Mouse (Mus musculus): ENCODE results near the gene Acadvl. TPM values are rescaled to one million over a fixed set of nuclear protein-coding genes. Genes with fewer than 3 reads are reported as not detected.

Acadvl gene
- polyA plus RNA-seq (2014; fragmentation: Nextera tagmentation; extraction: Ambion mirVana) = 57.6 and 58.9 TPM in 2 replicates

DNA sequence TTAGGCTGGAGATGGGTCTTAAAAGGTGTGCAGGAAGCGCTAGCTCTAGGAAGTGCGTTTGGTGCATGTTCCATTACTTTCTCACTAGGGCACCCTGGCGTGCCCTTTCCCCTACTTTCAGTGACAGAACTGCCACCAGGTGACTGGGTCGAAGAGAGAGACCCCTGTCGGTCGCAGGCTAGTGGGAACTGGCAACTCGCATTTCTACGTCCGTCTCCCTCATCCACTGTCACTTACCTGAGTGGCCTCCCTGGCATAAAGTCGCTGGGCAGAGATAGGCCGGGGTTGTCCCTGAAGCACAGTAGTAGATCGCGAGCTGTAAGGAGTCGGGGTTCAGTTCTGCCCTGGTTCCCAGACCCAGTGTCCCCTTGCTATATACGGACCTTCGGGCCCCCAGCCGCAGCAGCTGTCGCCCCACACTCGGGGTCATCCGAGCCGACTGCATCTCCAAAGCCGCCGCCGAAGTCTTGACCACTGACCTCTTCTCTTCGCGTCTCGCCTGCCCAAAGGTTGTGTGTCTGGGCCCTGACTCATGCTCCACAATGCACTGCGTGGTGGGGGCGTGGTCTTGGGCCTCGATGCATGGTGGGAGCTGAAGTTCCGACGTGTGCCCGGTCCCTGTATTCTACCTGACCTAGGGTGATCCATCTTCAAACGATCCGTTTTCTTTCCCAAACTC is at the start of gene Acadvl:
TSS of gene Acadvl (minus strand) at position 532 of the 679 bp plus-strand sequence.
- H3K36me3 ChIP-seq (ENCODE audit: insufficient read depth) = peaks cover 41% of the 10 kb centered on the region
- peak; percentile 76 for ATAC-seq (ENCODE audit: insufficient read depth)
- peak; percentile 92 for DNase-seq

GRCm38 (mm10) chr11:70063053-70063452 is 47.8 kb upstream of the Acadvl start:
- 67% methylated on average over 3 of the region's 3 CpGs for WGBS
- Histone ChIP-seq H3K4me1 (ENCODE audit: insufficient read depth) (no peaks in the 10 kb centered on the region), H3K27me3 (ENCODE audit: insufficient read depth, low read length) (no peaks in the 10 kb centered on the region), H3K9me3 (ENCODE audit: low read depth, low read length) (no peaks in the 10 kb centered on the region), H3K4me3 (ENCODE audit: low read depth, low read length) (no peak overlapping the region), H3K27ac (ENCODE audit: low read depth) (no peak overlapping the region), H3K9ac (no peak overlapping the region), H3K36me3 (ENCODE audit: insufficient read depth) (no peaks in the 10 kb centered on the region), H3K4me2 (no peak overlapping the region)
- TF ChIP-seq CTCF (IDR thresholded peaks at IDR 0.05; ENCODE audit: low read depth) = no peak
- DNase-seq = no peak
- no peak for ATAC-seq (ENCODE audit: insufficient read depth)

More for the DNA sequence above, at the start of gene Acadvl:
- Histone ChIP-seq H3K4me3 (ENCODE audit: low read depth, low read length) (peak within 1 kb of the TSS; percentile 54), H3K27me3 (ENCODE audit: insufficient read depth, low read length) (no peaks in the 10 kb centered on the region), H3K27ac (ENCODE audit: low read depth) (peak within 1 kb of the TSS; percentile 48; the same call in 1 of the 2 replicates), H3K9ac (peak within 1 kb of the TSS; percentile 69), H3K4me2 (peak within 1 kb of the TSS; percentile 82), H3K4me1 (ENCODE audit: insufficient read depth) (peaks cover 14% of the 10 kb centered on the region), H3K9me3 (ENCODE audit: low read depth, low read length) (no peaks in the 10 kb centered on the region)
- peak; percentile 62 for TF ChIP-seq CTCF (IDR thresholded peaks at IDR 0.05; ENCODE audit: low read depth)
- WGBS = under 1% methylated on average over 35 of the region's 35 CpGs

DNA sequence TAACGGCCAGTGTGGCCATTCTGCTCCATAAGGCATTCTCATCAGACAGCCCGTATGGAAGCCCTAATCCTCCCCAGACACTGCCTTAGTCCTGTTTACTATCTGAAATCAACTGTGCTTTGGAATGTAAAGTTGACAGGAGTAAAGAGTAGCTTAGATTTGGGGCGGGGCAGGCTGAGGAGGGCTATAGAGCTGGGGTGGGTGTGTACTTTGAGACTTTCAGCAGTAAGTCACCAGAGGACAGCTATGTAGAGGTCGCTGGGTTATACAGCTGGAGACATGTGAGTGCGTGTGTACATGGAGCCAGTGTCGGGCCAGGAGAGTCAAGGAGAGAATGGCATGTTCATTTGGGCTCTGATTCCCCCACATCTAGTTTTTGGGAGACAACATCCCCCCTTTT is 44.7 kb upstream of the Acadvl start:
- no peak for TF ChIP-seq CTCF (IDR thresholded peaks at IDR 0.05; ENCODE audit: low read depth)
- no peak overlapping the region for H3K27ac ChIP-seq (ENCODE audit: low read depth)
- no peak for DNase-seq
- H3K27me3 ChIP-seq (ENCODE audit: insufficient read depth, low read length) = no peaks in the 10 kb centered on the region
- WGBS = 35% methylated on average over 6 of the region's 6 CpGs
- H3K4me2 ChIP-seq = no peak overlapping the region
- no peaks in the 10 kb centered on the region for H3K4me1 ChIP-seq (ENCODE audit: insufficient read depth)
- ATAC-seq (ENCODE audit: insufficient read depth) = no peak
- no peaks in the 10 kb centered on the region for H3K36me3 ChIP-seq (ENCODE audit: insufficient read depth)
- no peak overlapping the region for H3K9ac ChIP-seq
- no peaks in the 10 kb centered on the region for H3K9me3 ChIP-seq (ENCODE audit: low read depth, low read length)
- H3K4me3 ChIP-seq (ENCODE audit: low read depth, low read length) = no peak overlapping the region

DNA sequence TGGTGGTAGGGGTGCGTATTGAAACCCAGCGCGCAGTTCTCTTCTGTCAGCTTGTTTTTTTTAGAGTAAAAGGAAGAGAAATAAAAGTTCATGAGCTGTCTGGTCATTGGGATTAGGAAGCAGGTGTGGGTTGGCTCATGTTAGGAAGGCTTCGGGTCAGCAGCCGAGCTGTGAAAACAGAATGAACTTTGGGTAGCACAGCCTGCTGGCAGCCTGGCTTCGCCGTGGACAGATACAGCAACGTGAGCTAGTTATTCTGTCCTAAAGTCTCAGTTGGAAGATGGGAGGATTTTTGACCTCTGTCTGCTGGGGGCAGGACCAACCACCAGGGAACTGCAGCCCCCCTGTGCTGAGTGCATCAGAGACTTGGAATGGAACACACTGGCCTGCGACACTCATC is 42.6 kb upstream of the Acadvl start:
- ATAC-seq (ENCODE audit: insufficient read depth) = no peak

GRCm38 (mm10) chr11:70055618-70056214 is 40.5 kb upstream of the Acadvl start:
- peak overlapping the region; percentile 33 for H3K4me2 ChIP-seq
- H3K9me3 ChIP-seq (ENCODE audit: low read depth, low read length) = no peaks in the 10 kb centered on the region
- H3K4me1 ChIP-seq (ENCODE audit: insufficient read depth) = no peaks in the 10 kb centered on the region
- ATAC-seq (ENCODE audit: insufficient read depth) = peak; percentile 42; the same call in 1 of the 2 replicates
- H3K4me3 ChIP-seq (ENCODE audit: low read depth, low read length) = no peak overlapping the region
- DNase-seq = peak; percentile 89
- no peak overlapping the region for H3K9ac ChIP-seq
- 19% methylated on average over 18 of the region's 18 CpGs for WGBS
- no peaks in the 10 kb centered on the region for H3K27me3 ChIP-seq (ENCODE audit: insufficient read depth, low read length)
- TF ChIP-seq CTCF (IDR thresholded peaks at IDR 0.05; ENCODE audit: low read depth) = peak; percentile 95
- H3K36me3 ChIP-seq (ENCODE audit: insufficient read depth) = no peaks in the 10 kb centered on the region
- no peak overlapping the region for H3K27ac ChIP-seq (ENCODE audit: low read depth)

More for the DNA sequence above, 42.6 kb upstream of the Acadvl start:
- no peak for DNase-seq
- no peaks in the 10 kb centered on the region for H3K9me3 ChIP-seq (ENCODE audit: low read depth, low read length)
- TF ChIP-seq CTCF (IDR thresholded peaks at IDR 0.05; ENCODE audit: low read depth) = no peak
- no peaks in the 10 kb centered on the region for H3K4me1 ChIP-seq (ENCODE audit: insufficient read depth)
- no peak overlapping the region for H3K4me3 ChIP-seq (ENCODE audit: low read depth, low read length)
- H3K27me3 ChIP-seq (ENCODE audit: insufficient read depth, low read length) = no peaks in the 10 kb centered on the region
- H3K36me3 ChIP-seq (ENCODE audit: insufficient read depth) = no peaks in the 10 kb centered on the region
- WGBS = 83% methylated on average over 9 of the region's 9 CpGs
- no peak overlapping the region for H3K27ac ChIP-seq (ENCODE audit: low read depth)
- H3K4me2 ChIP-seq = no peak overlapping the region
- H3K9ac ChIP-seq = no peak overlapping the region

GRCm38 (mm10) chr11:70053898-70054570 is 38.8 kb upstream of the Acadvl start, which contains the start of gene Asgr1:
TSS of gene Asgr1 (plus strand) at chr11:70054085.
- no peaks in the 10 kb centered on the region for H3K27me3 ChIP-seq (ENCODE audit: insufficient read depth, low read length)
- H3K36me3 ChIP-seq (ENCODE audit: insufficient read depth) = no peaks in the 10 kb centered on the region
- DNase-seq (no peak), ATAC-seq (ENCODE audit: insufficient read depth) (no peak)
- H3K27ac ChIP-seq (ENCODE audit: low read depth) = no peak within 1 kb of the TSS
- WGBS = 83% methylated on average over 10 of the region's 10 CpGs
- no peak for TF ChIP-seq CTCF (IDR thresholded peaks at IDR 0.05; ENCODE audit: low read depth)
- no peak within 1 kb of the TSS for H3K4me3 ChIP-seq (ENCODE audit: low read depth, low read length)
- no peak within 1 kb of the TSS for H3K9ac ChIP-seq
- no peak within 1 kb of the TSS for H3K4me2 ChIP-seq
- no peaks in the 10 kb centered on the region for H3K4me1 ChIP-seq (ENCODE audit: insufficient read depth)
- H3K9me3 ChIP-seq (ENCODE audit: low read depth, low read length) = no peaks in the 10 kb centered on the region

DNA sequence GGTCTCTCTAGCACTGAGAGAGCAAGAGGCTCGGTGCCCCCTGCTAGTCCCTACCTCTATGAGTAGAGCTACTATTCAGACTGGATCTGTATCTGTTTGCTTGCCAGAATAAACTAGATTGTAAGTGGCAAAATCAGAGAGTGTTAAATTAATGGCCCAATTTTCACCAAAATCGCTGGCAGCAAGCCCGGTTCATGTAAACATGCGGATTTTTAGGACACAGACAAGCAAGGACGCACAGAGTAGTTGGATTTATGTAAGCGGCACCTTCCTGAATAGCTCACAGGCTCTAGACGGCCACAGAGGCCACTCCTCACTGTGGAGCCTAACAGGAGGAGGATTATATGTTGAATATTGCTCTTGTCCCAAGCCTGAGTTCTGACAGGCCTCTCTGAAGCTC is 37.9 kb upstream of the Acadvl start:
- Histone ChIP-seq H3K9ac (no peak overlapping the region), H3K9me3 (ENCODE audit: low read depth, low read length) (no peaks in the 10 kb centered on the region), H3K27ac (ENCODE audit: low read depth) (no peak overlapping the region), H3K36me3 (ENCODE audit: insufficient read depth) (no peaks in the 10 kb centered on the region), H3K4me2 (no peak overlapping the region), H3K4me3 (ENCODE audit: low read depth, low read length) (no peak overlapping the region), H3K4me1 (ENCODE audit: insufficient read depth) (no peaks in the 10 kb centered on the region), H3K27me3 (ENCODE audit: insufficient read depth, low read length) (no peaks in the 10 kb centered on the region)
- DNase-seq (no peak), ATAC-seq (ENCODE audit: insufficient read depth) (no peak)
- no peak for TF ChIP-seq CTCF (IDR thresholded peaks at IDR 0.05; ENCODE audit: low read depth)
- 52% methylated on average over 7 of the region's 7 CpGs for WGBS
